Mouse (Mus musculus): ENCODE data around the gene Thsd7a.

- no peak for TF ChIP-seq GATA1 (IDR thresholded peaks at IDR 0.05; ENCODE audit: borderline replicate concordance, low read length)
- no peak for TF ChIP-seq FLI1 (IDR thresholded peaks at IDR 0.05; ENCODE audit: low read length)
Measured at GRCm38 (mm10) chr6:12353573-12353972, 395.6 kb downstream of the Thsd7a start.

Measured in megakaryocyte, embryonic 14.5 days (primary cell).